Mouse (Mus musculus) frontal cortex, postnatal 14 days (tissue): Measurements from ENCODE around the gene Mre11a.

Experiments
- DNase-seq, 2 experiments: peaks; one replicate each; pipeline ENCODE4 v3.0.0; 2022; ENCODE audit warnings: low spot score in 2 of 2

The Mre11a gene

GRCm38 (mm10) chr9:14821396-14821795, 36.9 kb downstream of the Mre11a start:
- no peak for DNase-seq

- no peak for DNase-seq
Observed at GRCm38 (mm10) chr9:14824840-14825239, 40.4 kb downstream of the Mre11a start.

GRCm38 (mm10) chr9:14827875-14828274, 43.4 kb downstream of the Mre11a start:
- DNase-seq, result no peak

GRCm38 (mm10) chr9:14832046-14832445, 47.6 kb downstream of the Mre11a start:
- DNase-seq, result no peak

- no peak for DNase-seq
Observed at GRCm38 (mm10) chr9:14835335-14836075, 51.1 kb downstream of the Mre11a start.

- DNase-seq, result no peak
Observed at GRCm38 (mm10) chr9:14839527-14839926, 55.1 kb downstream of the Mre11a start.

- DNase-seq, result no peak
Observed at GRCm38 (mm10) chr9:14839970-14840369, 55.5 kb downstream of the Mre11a start.

- no peak for DNase-seq
Observed at GRCm38 (mm10) chr9:14841878-14842761, 57.7 kb downstream of the Mre11a start.

- no peak for DNase-seq
Observed at GRCm38 (mm10) chr9:14843311-14843857, 58.9 kb downstream of the Mre11a start.

- no peak for DNase-seq
Observed at GRCm38 (mm10) chr9:14843901-14844300, 59.4 kb downstream of the Mre11a start.

- no peak for DNase-seq
Observed at GRCm38 (mm10) chr9:14846428-14846827, 62.0 kb downstream of the Mre11a start.

GRCm38 (mm10) chr9:14848267-14848935, 63.9 kb downstream of the Mre11a start:
- no peak for DNase-seq

- DNase-seq, result no peak
Observed at GRCm38 (mm10) chr9:14854585-14854984, 70.1 kb downstream of the Mre11a start.

GRCm38 (mm10) chr9:14856922-14857654, 72.6 kb downstream of the Mre11a start:
- no peak for DNase-seq

- DNase-seq, result no peak
Observed at GRCm38 (mm10) chr9:14858170-14858706, 73.8 kb downstream of the Mre11a start.

GRCm38 (mm10) chr9:14858782-14859181, 74.3 kb downstream of the Mre11a start:
- no peak for DNase-seq

GRCm38 (mm10) chr9:14859868-14860639, 75.6 kb downstream of the Mre11a start, which contains the start of gene Gpr83:
Gpr83 (plus strand) TSS chr9:14860210.
- DNase-seq, result peak in 1 of 2 experiments; percentile 54

- DNase-seq, result no peak
Observed at GRCm38 (mm10) chr9:14863126-14863525, 78.7 kb downstream of the Mre11a start.

- no peak for DNase-seq
Observed at GRCm38 (mm10) chr9:14864726-14865125, 80.3 kb downstream of the Mre11a start.

GRCm38 (mm10) chr9:14866957-14867356, 82.5 kb downstream of the Mre11a start:
- peak in 1 of 2 experiments; percentile 64 for DNase-seq
